Mouse (Mus musculus) common myeloid progenitor, adult 5-6 weeks (primary cell): ENCODE results near the gene Satb2. TPM values are rescaled to one million over a fixed set of nuclear protein-coding genes. Genes with fewer than 3 reads are reported as not detected.

Experiments
- ATAC-seq: replicated peaks from 2 replicates; pipeline ENCODE4 v1.8.0; 2016; ENCODE audit warnings: low read depth, mild to moderate bottlenecking, moderate TSS enrichment, inconsistent platforms; ENCODE audit not compliant: poor library complexity, severe bottlenecking
- total RNA-seq: library from RNA; stranded (forward); fragments of 200-1000, 187-1606 nt; gene quantifications from 2 replicates; pipeline ENCODE4 v1.2.3, GENCODE M21; 2017

Satb2 gene
- total RNA-seq, 1 experiment from 2014 or later, result 0.46 TPM

- ATAC-seq, result no peak
These were observed 2.9 kb downstream of the Satb2 start for GRCm38 (mm10) chr1:56975546-56975945.

- no peak for ATAC-seq
These were observed 4.3 kb downstream of the Satb2 start for GRCm38 (mm10) chr1:56974187-56974586.

DNA sequence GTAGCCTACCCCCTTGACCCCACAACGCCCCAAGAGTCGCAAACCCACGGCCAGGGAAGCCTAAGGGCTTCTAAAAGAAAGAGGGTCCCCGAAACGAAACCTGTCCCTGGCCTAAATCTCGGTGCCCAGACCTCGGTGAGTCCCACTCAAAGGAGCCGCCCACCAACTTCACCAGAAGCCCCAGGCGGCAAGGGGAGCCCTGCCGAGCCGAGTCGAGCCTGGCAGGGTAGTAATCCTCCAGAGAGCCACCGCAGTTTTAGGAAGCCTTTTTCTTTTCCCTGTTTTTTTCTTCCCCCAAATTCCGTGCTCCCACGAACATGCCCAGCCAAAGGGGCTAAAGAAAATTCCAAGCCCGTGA, 4.9 kb downstream of the Satb2 start:
- ATAC-seq, result no peak

DNA sequence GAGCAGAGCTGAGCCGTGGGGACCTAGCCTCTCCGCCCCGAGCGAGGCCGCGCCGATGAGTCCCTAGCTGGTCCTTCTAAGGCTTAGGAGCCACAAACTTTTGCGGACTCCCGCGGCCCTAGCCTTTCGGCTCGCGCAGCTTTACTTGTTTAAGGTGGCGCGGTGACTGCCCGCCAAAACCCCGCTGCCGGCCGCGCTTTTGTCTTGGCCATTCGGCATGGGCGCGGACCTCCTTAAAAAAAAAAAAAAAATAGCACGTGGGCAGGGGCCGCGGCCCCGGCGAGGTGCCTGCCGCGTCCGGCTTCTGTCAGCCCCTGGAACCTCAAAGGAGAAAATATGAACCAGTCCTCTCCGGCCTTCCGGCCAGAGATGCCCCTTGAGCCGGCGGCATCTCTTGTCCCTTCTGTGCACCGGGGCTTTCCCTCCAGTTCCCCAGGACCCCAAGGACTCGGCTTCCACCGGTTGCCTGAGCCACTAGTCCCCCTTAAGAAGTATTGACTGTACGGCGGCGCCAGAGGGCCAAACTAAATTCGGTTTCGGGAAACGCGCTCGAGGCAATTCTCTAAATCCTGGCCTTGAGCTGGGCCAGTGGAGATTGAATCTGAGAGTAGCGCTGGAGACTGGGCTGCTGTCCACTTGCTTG, 5.4 kb downstream of the Satb2 start:
- peak; percentile 55 for ATAC-seq

- ATAC-seq, result peak; percentile 30; the same call in 1 of the 2 replicates
These were observed 6.0 kb downstream of the Satb2 start for GRCm38 (mm10) chr1:56972251-56972949.

DNA sequence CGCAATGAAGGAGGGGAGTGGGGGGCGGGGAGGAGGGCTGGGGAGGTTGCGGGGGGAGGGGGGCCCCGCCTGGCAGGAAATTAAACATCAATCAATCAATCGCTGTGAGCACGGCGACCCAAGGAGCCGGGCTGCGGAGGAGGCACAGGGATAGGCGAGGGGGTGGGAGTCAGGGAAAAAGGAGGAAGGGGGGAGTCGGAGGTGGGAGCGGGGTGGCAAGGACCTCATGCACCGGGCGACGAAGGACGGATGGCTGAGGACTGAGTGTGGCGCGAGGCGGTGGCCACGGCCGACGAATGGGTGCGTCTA, 6.6 kb downstream of the Satb2 start:
- no peak for ATAC-seq

GRCm38 (mm10) chr1:56971441-56971861, 7.0 kb downstream of the Satb2 start:
- ATAC-seq, result 0 out of 2 replicates have a peak, but pooled peaks have one; percentile 5

GRCm38 (mm10) chr1:56970740-56971141, 7.7 kb downstream of the Satb2 start:
- ATAC-seq, result no peak

- no peak for ATAC-seq
These were observed 8.8 kb downstream of the Satb2 start for GRCm38 (mm10) chr1:56969364-56970360.

DNA sequence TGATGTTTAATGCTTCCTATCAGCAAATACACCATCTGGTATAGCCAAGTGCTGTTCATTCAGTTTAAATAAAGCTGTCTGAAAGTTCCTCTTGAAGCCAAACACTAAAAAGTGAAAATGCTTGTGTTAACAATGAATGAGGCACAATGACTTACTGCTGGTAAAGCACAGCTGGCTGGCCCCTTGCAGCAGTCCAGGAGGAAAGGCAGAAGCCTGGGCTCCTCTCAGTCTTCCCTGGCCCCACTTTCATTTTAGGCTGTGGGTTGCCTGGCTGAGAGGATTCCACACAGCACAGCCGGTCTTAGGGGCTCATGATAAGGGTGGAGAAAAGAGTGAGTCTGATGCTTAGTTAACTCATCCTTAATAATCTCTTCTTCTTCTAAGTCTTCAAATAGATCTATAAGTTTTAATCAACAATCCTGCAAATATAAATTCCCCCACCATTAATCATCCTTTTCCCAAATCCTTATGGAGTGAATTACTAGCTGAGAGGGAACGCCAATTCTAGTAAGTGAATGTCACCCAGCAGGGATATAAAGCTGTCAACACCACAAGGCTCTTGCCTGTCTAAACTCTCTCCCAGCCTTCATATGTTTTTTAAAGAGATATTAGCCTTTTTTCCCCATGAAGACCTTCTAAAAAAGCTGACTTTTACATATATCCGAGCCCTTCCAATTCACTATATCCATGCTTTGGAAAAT, 12.4 kb downstream of the Satb2 start:
- no peak for ATAC-seq

- ATAC-seq, result no peak
These were observed 14.0 kb downstream of the Satb2 start for GRCm38 (mm10) chr1:56964493-56964892.

- ATAC-seq, result peak; percentile 47; the same call in 1 of the 2 replicates
These were observed 15.2 kb downstream of the Satb2 start for GRCm38 (mm10) chr1:56963291-56963690.

- ATAC-seq, result no peak
These were observed 19.5 kb downstream of the Satb2 start for GRCm38 (mm10) chr1:56958996-56959395.

DNA sequence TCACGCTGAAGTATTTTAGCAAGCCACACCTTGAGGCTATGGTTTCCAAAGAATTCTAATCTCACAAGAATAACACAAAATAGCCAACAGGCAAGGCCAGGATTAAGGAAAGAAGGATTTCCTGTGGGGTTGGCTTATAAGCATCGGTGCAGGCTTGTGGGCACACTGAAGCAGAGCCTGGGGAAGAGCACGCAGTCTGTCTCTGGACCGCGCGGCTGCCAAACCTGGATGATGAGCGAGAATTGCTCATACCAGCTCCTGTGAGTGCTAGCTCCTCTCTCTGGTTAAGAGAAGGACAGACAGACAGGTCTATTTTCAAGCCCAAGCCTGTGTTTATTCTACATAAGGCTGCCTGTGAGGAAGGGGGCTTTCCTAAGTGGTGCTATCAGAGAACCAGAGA, 20.5 kb downstream of the Satb2 start:
- ATAC-seq, result no peak

DNA sequence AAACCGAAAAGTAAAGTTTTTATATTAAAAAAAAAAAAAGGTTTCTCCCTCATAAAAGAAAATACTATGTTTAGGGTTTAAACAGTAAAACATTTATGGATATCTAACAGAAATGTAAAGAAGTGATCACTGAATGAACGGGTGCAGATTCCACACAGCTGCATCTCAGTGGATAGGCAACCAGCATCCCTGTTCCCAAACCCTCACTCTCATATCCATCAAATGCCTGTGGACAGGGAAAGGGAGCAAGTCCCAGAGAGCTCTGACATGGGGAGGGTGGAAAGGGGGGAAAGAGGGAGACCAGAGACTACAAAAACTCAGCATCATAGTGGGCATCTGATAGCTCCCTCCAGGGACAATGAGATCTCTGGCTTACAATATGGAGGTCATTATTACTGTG, 21.6 kb downstream of the Satb2 start:
- no peak for ATAC-seq

DNA sequence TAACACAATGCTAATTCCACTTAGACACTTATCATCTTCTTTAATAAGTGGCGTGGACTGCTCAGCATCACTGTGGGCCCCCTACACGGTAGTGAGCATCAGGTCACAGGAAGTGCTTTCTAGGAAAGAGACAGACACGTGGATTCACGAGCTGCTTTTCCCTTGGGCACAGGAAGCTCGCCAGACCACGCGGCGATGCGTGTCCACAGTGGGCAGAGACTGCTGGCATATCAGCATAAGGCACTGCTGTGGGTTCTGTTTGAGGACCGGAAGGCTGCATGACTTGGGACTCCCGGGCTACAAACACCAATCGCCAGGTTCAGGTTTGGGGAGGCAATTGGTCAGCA, 22.7 kb downstream of the Satb2 start:
- 0 out of 2 replicates have a peak, but pooled peaks have one; percentile 18 for ATAC-seq

DNA sequence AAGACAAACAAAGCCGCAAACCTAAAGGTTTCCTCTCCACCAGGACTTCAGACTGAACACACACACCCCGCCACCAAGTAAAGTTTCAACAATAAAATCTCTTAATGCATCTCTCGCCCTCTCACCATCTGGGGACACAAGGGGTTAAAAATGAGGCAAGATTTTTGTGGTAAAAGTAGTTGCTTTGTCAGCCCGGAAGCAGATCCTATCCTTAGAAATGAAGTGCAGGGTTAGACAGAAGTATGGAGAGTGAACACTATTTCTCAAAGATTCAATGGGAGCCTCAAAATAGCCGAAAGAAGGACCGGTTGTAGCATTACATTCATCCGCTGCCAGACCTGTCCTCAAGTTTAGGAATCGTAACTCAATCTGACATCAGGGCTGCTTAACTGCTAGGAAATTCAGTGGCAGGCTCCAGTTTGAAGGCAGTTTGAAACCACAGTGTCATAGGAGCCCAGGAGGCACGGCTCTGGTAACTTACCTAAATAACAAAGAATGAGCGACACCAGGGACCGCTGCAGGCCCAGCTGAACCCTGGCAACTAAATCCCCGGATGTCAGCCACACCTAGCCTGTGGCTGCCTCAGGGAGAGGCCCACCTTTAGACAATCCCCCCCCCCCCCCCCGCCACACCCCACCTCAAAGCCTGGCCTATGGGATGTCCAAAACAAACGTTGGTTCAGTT, 23.3 kb downstream of the Satb2 start:
- peak; percentile 36; the same call in 1 of the 2 replicates for ATAC-seq

- ATAC-seq, result no peak
These were observed 24.9 kb downstream of the Satb2 start for GRCm38 (mm10) chr1:56953538-56953937.

DNA sequence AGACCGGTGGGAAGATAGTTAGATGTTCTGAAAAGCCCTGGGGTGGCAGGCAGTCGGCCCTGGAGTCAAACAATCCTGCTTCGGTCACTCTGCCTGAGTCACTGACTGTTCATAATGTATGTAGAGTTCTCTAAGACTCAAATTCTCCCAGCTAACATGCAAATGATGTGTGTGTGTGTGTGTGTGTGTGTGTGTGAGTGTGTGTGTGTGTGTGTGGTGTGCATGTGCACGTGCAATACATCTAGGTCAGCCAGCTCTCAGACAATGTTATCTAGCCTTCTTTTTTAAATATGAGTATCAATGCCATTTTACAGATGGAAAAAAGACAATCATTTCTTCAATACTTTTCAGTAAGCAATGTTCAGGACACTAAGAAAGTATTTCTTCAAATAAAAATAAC, 26.5 kb downstream of the Satb2 start:
- no peak for ATAC-seq

DNA sequence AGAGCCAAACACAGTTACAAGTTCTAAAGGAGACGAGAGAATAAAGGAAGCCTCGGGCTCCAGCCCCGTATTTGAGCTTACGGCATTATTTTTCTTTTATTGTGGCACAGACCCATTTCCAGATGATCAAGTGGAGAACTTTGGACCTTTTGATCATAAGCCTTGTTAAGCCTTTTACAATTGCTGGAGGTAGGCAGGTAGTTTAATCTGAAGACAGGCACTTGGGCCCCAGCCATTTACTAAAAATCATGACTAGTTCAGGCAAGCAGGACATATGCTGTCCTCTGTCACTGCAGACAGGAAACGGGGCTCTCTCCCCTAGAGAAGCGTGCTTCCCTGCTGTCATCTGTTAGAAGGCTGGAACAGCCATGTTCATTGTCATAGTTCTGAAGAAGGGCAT, 26.9 kb downstream of the Satb2 start:
- no peak for ATAC-seq
